Mouse (Mus musculus): ENCODE data around the gene Glul.
A peak's percentile ranks its signal among the peaks of the same experiment; 100 is the strongest.

Gene Glul

DNA sequence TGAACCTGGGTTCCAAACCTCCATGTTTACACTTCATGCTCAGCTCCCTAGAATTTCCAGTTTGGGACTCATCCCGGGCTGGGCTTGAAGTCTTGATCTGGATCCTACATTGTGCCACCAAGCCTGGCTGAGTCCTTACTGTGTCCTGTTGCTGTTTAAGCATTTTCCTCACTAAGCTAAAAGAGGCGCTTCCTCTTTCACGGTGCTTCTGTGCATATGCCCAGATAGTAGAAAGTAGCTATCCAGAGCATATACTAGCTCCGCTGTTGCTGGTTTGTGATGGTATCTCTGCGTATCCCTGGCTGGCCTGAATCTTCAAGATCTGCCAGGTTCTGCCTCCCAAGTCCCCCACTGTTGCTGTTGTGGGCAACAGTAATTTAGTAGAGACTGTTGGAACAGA, 10.7 kb downstream of the Glul start:
- DNase-seq: no peak

GRCm38 (mm10) chr1:153911276-153911795, 11.6 kb downstream of the Glul start:
- DNase-seq: no peak

- no peak for DNase-seq
Measured at GRCm38 (mm10) chr1:153913869-153914268, 14.1 kb downstream of the Glul start.

GRCm38 (mm10) chr1:153918521-153919206, 18.9 kb downstream of the Glul start:
- DNase-seq: peak; percentile 42

DNA sequence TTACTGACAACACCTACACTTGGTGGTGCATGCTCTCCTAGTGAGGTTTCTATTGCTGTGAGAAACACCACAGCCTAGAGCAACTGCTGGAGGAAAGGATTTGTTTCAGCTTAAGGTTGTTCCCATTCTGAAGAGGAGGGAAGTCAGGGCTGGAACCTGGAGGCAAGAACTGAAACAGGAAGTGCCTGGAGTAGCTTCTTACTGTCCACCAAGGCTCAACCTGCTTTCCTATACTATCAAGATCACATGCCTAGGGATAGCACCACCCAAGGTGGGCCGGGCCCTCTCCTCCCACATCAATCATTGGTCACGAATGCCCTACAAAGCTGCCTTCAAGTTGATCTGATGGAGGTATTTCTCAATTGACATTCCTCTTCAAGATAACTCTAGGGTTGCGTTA, 21.9 kb downstream of the Glul start:
- no peak for DNase-seq

DNA sequence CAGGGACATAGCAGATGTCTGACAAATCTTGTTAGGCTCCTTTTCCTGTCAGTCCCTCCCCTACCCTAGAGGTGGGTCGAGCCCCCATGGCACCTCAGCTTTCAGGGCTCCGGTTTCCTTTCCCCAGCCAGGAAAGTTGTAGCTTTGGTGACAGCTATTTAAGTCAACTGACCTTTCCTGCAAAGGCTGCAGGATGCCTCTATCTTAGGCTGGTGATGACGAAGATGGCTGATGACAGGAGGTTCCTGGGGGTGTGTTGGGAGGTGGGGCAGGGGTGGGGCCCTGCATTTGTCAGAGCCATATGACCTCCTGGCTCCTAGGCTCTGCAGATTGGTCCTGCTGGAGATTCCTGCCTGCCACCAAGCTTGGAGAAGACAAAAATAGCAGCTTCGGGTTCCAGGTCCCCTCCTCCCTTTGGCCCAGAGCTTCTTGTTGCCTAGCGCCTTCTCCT, 22.9 kb downstream of the Glul start:
- peak; percentile 57 for DNase-seq

GRCm38 (mm10) chr1:153924395-153925385, 24.9 kb downstream of the Glul start:
- no peak for DNase-seq

DNA sequence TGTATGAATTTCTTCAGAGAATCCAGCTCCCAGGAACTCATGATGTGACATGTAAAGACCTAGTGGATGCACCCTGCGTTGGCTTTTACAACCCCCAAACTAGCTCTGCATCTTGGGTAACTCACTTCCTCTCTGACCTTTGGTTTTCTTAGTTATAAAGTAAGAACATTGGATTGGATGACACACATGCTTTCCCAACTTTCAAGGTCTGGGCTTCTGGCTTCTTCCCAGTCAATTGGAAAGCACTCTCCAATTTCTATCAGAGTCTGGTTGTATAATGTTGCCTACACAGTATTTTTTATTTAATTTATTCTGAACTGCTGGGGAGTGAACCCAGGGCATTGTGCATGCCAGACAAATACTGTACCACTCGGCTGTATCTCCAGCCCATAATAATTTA, 30.7 kb downstream of the Glul start:
- no peak for DNase-seq

DNA sequence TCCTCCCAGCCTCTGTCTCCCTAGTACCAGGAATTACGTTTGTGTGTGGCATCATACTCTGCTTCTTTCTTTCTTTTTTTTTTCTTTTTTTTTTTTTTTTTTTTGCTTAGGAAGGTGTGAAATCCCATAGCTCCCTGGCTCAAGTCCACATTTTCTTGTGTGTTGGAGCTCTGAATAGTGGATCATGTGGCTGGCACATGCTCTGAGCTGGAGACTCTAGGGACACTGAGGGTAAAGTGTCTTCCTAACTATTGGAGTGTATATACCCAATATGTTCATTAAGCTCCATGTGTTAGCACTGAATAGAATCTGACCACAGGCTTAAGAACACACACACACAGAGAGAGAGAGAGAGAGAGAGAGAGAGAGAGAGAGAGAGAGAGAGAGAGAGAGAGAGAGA, 34.0 kb downstream of the Glul start:
- DNase-seq: no peak

GRCm38 (mm10) chr1:153935844-153936380, 36.2 kb downstream of the Glul start:
- DNase-seq: no peak

GRCm38 (mm10) chr1:153937025-153937424, 37.3 kb downstream of the Glul start:
- DNase-seq: no peak

DNA sequence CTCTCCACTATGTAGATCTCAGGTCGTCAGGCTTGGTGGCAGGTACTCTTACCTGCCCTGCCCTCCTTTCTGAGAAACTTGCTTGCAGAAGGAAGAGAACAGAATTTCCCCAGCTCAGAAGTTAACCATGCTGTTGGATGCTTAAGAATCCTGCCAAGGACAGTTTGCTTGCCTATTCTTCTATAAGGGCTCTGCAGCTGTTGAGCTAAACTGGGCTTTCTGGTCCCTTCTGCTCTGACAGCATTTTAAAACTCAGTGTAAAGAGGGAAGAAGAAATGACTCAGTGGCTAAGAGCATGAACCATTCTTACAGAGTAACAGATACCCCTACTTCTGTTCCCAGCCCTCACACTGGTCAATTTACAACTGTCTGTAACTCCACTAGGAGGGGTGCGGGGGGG, 41.2 kb downstream of the Glul start:
- DNase-seq: no peak

- no peak for DNase-seq
Measured at GRCm38 (mm10) chr1:153945181-153945580, 45.4 kb downstream of the Glul start.

GRCm38 (mm10) chr1:153946971-153947370, 47.2 kb downstream of the Glul start:
- no peak for DNase-seq

DNA sequence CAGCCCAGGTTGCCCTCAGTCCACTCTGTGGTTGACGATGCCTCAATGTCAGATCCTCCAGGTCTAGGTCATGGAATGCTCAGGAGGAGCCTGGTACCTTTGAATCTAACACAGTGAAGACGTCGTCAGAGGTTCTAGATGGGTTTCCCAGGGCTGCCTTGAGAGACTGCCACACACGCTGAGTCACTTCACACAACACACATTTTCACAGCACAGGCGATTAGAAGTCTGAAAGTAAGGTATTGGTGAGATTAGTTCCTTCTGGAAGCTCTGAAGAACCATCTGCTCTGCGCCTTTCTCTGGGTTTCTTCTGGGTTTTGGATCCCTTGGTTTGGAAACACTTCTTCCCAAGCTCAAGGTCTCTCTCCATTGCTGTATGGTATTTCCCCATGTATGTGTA, 48.1 kb downstream of the Glul start:
- DNase-seq: no peak

DNA sequence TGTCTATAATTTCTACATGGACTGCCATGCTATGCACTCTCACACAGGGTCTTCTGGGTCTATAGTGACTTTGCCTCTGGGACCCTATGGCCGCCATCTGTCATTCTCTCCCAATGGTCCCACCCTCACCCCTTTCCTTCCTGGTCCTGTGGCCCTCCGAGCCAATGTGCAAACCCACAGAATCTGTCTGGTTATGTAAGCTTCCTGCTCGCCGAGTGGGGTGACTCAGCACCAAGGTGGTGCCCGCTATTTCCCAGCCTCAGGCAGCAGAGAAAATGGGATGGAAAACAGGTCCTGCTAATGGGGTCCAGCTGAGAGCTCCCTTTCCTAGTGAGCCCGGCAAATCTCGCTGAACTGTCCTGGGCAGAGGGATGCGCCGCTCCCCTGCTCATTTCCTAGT, 53.5 kb downstream of the Glul start:
- no peak for DNase-seq

- DNase-seq: no peak
Measured at GRCm38 (mm10) chr1:153953797-153954196, 54.1 kb downstream of the Glul start.

GRCm38 (mm10) chr1:153957850-153958249, 58.1 kb downstream of the Glul start:
- no peak for DNase-seq

Data from lung, postnatal 10 days (tissue).